Mouse (Mus musculus) left cerebral cortex, postnatal 25 days (tissue): ENCODE results near the gene Prnd. TPM values are rescaled to one million over a fixed set of nuclear protein-coding genes. Genes with fewer than 3 reads are reported as not detected.

Experiments used
- DNase-seq, 2 experiments: peaks; one replicate each; pipeline ENCODE4 v3.0.0; 2022; ENCODE audit warnings: low spot score in 2 of 2, mixed read lengths in 1 of 2
- intact Hi-C: fragments of 180-260 bp; cut with DNase I; formaldehyde crosslinking; loops from one replicate; pipeline ENCODE4 v1.15.1; 2025
- total RNA-seq, 2 experiments: library from RNA; stranded (reverse); gene quantifications; 2 replicates each; pipeline ENCODE4 v1.2.3; 2021

Gene Prnd
- total RNA-seq, result not detected

- no peak for DNase-seq
These were observed at the start of gene Prnd for GRCm38 (mm10) chr2:131950598-131951095. Prnd (plus strand) TSS chr2:131950861.

GRCm38 (mm10) chr2:131902423-131902822 is 48.2 kb upstream of the Prnd start:
- DNase-seq, result no peak
- intact Hi-C loops, result loop anchor here (5.0 kb wide), 1 partner anchor 50 kb away; no protein-coding TSS in a partner anchor

More at GRCm38 (mm10) chr2:131950598-131951095, at the start of gene Prnd:
- intact Hi-C loops, result no loop called here

- intact Hi-C loops, result loop anchor here (5.0 kb wide), 1 partner anchor 51 kb away; no protein-coding TSS in a partner anchor
- DNase-seq, result peak in 1 of 2 experiments; percentile 59
These were observed 47.8 kb upstream of the Prnd start for GRCm38 (mm10) chr2:131902867-131903266.

- intact Hi-C loops, result no loop called here
- no peak for DNase-seq
These were observed 45.6 kb upstream of the Prnd start for GRCm38 (mm10) chr2:131905025-131905424.

- intact Hi-C loops, result no loop called here
- no peak for DNase-seq
These were observed 44.9 kb upstream of the Prnd start for GRCm38 (mm10) chr2:131905776-131906175.

- intact Hi-C loops, result no loop called here
- DNase-seq, result no peak
These were observed 44.4 kb upstream of the Prnd start for GRCm38 (mm10) chr2:131906266-131906665.

GRCm38 (mm10) chr2:131906846-131907245 is 43.8 kb upstream of the Prnd start:
- DNase-seq, result no peak
- intact Hi-C loops, result no loop called here

DNA sequence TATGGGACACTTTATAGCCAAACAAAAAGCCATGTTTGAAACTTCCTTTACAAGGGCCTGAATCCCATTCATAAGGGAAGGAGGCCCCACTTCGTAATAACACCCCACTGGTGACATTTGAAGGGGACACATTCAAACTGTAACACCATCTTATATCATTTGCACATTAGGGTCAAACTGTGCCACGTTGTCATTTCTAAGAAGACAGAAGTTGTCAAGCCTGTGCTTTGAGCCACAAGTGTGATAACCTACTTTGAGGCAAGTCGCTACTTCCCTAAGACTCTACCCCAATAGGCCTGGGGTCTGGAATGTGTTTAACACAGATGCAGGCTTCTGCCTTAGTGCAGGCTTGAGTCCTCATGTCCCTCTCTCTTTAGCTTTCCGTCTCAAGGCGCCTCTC is 43.4 kb upstream of the Prnd start:
- no peak for DNase-seq
- intact Hi-C loops, result no loop called here

- intact Hi-C loops, result no loop called here
- DNase-seq, result no peak
These were observed 42.3 kb upstream of the Prnd start for GRCm38 (mm10) chr2:131908351-131908861.

GRCm38 (mm10) chr2:131908906-131909305 is 41.8 kb upstream of the Prnd start:
- no peak for DNase-seq
- intact Hi-C loops, result no loop called here

- intact Hi-C loops, result loop anchor here (5.0 kb wide), 1 partner anchor 63 kb away; no protein-coding TSS in a partner anchor
- DNase-seq, result peak; percentile 89 to 93
These were observed 40.7 kb upstream of the Prnd start, which contains the start of the genes Prnp and Prn for GRCm38 (mm10) chr2:131909683-131910572. Prnp (plus strand) TSS chr2:131909928. Prn (plus strand) TSS chr2:131909957.

DNA sequence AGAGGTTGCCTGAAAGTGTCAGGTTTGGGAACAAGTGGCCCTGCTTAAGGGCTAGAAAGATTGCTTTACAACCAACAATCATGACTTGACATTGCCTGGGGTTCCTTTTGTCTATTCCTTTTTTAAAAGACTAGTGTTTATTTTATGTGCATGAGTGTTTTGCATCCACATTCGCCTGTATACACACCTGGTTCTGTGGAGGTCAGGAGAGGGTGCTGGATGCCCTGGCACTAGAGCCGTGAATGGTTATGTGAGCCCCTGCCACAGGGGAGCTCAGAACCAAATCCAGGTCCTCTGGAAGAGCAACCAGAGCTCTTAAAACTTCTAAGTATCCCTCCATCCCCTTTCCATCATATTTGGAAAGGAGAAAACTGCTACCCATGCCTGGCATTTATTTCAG is 39.8 kb upstream of the Prnd start:
- no peak for DNase-seq
- intact Hi-C loops, result loop anchor here (5.0 kb wide), 1 partner anchor 64 kb away; no protein-coding TSS in a partner anchor

GRCm38 (mm10) chr2:131911341-131911740 is 39.3 kb upstream of the Prnd start:
- intact Hi-C loops, result loop anchor here (5.0 kb wide), 1 partner anchor 64 kb away; no protein-coding TSS in a partner anchor
- DNase-seq, result no peak

DNA sequence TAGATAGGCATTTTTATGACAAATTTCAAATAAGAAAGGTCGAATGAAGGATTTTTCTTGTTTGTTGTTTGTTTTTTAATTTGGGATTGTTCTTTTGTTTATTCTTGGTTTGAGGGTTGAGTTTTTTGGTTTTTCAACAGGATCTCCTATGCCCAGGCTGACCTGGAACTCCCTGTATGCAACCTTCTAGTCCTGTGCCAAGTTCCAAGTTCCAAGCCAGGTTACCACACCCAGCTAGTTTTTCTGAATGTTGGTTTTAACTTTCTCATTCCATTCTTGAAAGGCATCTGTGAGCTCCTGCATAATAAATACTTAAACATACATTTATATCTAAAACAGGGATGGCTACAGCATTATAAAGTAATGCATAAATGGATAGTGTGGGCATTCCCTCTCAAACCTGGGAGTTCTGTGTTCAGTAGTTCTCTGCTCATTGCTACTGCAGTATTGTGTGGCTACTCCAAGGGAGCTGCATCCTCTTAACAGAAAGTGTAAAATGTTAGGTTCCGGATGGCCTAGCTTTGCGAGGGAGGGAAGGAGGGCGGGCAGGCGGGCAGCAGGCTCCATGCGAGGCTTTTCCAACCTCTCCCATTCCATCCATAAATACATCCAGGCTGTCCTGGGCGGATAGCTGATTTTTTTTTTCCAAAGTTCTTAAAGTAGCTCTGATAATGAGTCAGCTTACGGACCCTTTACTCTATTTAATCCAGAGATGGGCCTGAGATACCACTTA is 38.0 kb upstream of the Prnd start:
- intact Hi-C loops, result loop anchor here (5.0 kb wide), 1 partner anchor 65 kb away; no protein-coding TSS in a partner anchor
- peak in 1 of 2 experiments; percentile 32 for DNase-seq

DNA sequence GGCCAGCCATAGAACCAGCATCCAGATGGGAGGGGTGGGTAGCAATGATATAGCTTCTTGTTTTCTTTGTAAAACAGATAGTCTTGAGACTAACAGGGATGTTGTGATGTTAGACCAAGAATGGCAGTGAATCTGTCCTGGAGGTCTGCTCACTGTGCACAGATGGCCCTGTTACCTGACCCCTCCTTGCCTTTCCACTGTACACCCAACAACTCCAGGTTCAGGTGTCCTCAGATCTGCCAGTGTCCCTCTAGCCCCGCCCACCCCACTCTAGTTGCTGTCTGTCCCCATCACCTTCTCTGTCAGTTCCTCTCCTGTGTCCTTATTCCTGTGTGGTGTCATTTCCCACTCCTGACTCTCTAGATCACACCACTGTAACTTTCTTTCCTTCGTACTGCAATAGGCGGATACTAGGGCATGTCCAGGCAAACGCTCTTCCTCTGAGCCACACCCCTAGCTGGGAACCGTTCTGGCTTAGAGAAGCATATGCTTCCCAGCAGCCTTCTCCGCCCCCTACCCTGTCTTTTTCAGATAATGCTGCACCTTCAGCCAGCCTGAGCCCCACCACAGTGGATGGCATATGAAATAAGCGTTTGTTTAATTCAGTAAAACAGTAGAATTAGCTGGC is 18.3 kb upstream of the Prnd start:
- DNase-seq, result no peak
- intact Hi-C loops, result no loop called here

GRCm38 (mm10) chr2:131933013-131933412 is 17.6 kb upstream of the Prnd start:
- intact Hi-C loops, result no loop called here
- no peak for DNase-seq

GRCm38 (mm10) chr2:131933598-131933997 is 17.1 kb upstream of the Prnd start:
- intact Hi-C loops, result no loop called here
- peak; percentile 17 to 46 for DNase-seq

GRCm38 (mm10) chr2:131934243-131934642 is 16.4 kb upstream of the Prnd start:
- intact Hi-C loops, result no loop called here
- DNase-seq, result no peak

- peak; percentile 14 to 46 for DNase-seq
- intact Hi-C loops, result loop anchor here (5.0 kb wide), 1 partner anchor 108 kb away; no protein-coding TSS in a partner anchor
These were observed 15.1 kb upstream of the Prnd start for GRCm38 (mm10) chr2:131935390-131936105.
